Mouse (Mus musculus): Measurements from ENCODE around the gene Mef2b. TPM values are rescaled to one million over a fixed set of nuclear protein-coding genes. Genes with fewer than 3 reads are reported as not detected.
A peak's percentile ranks its signal among the peaks of the same experiment; 100 is the strongest.

Gene Mef2b
- polyA plus RNA-seq, 1 experiment from 2014 or later, result not detected

GRCm38 (mm10) chr8:70170748-70171147, 31.2 kb downstream of the Mef2b start:
- Histone ChIP-seq H3K27ac (ENCODE audit: low read depth, low read length) (no peak overlapping the region), H3K4me1 (replicated peaks; ENCODE audit: control insufficient read depth, insufficient read depth, low read length) (peaks cover 3% of the 10 kb centered on the region; the same call in 1 of the 2 replicates), H3K4me2 (replicated peaks; ENCODE audit: low read depth) (no peak overlapping the region), H3K9me3 (ENCODE audit: control insufficient read depth) (no peaks in the 10 kb centered on the region), H3K36me3 (ENCODE audit: control insufficient read depth, insufficient read depth) (no peaks in the 10 kb centered on the region), H3K27me3 (replicated peaks; ENCODE audit: control insufficient read depth, insufficient read depth, low read length) (peaks cover 4% of the 10 kb centered on the region; the same call in 1 of the 2 replicates), H3K9ac (ENCODE audit: low read depth, low read length) (no peak overlapping the region), H3K4me3 (ENCODE audit: low read depth, low read length) (no peak overlapping the region)
- no peak for ATAC-seq
- no peak for TF ChIP-seq CTCF (IDR thresholded peaks at IDR 0.05; ENCODE audit: low read depth)
- 57% methylated on average over 3 of the region's 3 CpGs for WGBS

DNA sequence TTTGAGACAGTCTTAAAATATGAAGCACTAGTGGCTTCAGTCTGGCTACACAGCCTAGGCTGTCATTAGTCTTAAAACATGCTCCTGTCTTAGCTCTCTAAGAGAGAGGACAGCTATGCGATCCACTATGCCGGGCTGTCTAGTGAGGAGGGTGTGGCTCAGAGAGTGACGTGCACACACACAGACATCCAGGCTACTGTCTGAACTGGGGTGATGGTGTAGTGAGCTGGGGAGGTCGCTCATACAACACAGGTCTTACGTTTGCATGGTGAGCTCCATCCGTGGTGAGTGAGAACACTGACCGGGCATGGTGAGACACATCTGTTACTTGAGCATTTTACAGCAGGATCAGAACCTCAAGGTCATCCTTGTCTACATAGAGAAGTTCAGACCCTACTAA, 31.7 kb downstream of the Mef2b start:
- Histone ChIP-seq H3K4me1 (replicated peaks; ENCODE audit: control insufficient read depth, insufficient read depth, low read length) (peaks cover 3% of the 10 kb centered on the region; the same call in 1 of the 2 replicates), H3K4me2 (replicated peaks; ENCODE audit: low read depth) (no peak overlapping the region), H3K9me3 (ENCODE audit: control insufficient read depth) (no peaks in the 10 kb centered on the region), H3K27ac (ENCODE audit: low read depth, low read length) (no peak overlapping the region), H3K27me3 (replicated peaks; ENCODE audit: control insufficient read depth, insufficient read depth, low read length) (no peaks in the 10 kb centered on the region; the same call in 1 of the 2 replicates), H3K9ac (ENCODE audit: low read depth, low read length) (no peak overlapping the region), H3K4me3 (ENCODE audit: low read depth, low read length) (no peak overlapping the region), H3K36me3 (ENCODE audit: control insufficient read depth, insufficient read depth) (no peaks in the 10 kb centered on the region)
- no peak for TF ChIP-seq CTCF (IDR thresholded peaks at IDR 0.05; ENCODE audit: low read depth)
- WGBS, result 55% methylated on average over 7 of the region's 7 CpGs
- ATAC-seq, result no peak

GRCm38 (mm10) chr8:70172043-70172681, 32.7 kb downstream of the Mef2b start, which contains the start of gene Tmem161a:
TSS of gene Tmem161a (plus strand) at chr8:70172356.
- H3K4me3 ChIP-seq (ENCODE audit: low read depth, low read length), result peak within 1 kb of the TSS; percentile 72
- 2% methylated on average over 27 of the region's 27 CpGs for WGBS
- H3K9ac ChIP-seq (ENCODE audit: low read depth, low read length), result peak within 1 kb of the TSS; percentile 70
- ATAC-seq, result peak; percentile 93
- TF ChIP-seq CTCF (IDR thresholded peaks at IDR 0.05; ENCODE audit: low read depth), result no peak
- peak within 1 kb of the TSS; percentile 69 for H3K4me2 ChIP-seq (replicated peaks; ENCODE audit: low read depth)
- peaks cover 6% of the 10 kb centered on the region for H3K36me3 ChIP-seq (ENCODE audit: control insufficient read depth, insufficient read depth)
- peaks cover 3% of the 10 kb centered on the region; the same call in 1 of the 2 replicates for H3K4me1 ChIP-seq (replicated peaks; ENCODE audit: control insufficient read depth, insufficient read depth, low read length)
- no peak within 1 kb of the TSS for H3K27ac ChIP-seq (ENCODE audit: low read depth, low read length)
- no peaks in the 10 kb centered on the region for H3K9me3 ChIP-seq (ENCODE audit: control insufficient read depth)
- no peaks in the 10 kb centered on the region; the same call in 1 of the 2 replicates for H3K27me3 ChIP-seq (replicated peaks; ENCODE audit: control insufficient read depth, insufficient read depth, low read length)

- Histone ChIP-seq H3K27ac (ENCODE audit: low read depth, low read length) (no peak overlapping the region), H3K4me1 (replicated peaks; ENCODE audit: control insufficient read depth, insufficient read depth, low read length) (peaks cover 3% of the 10 kb centered on the region; the same call in 1 of the 2 replicates), H3K9ac (ENCODE audit: low read depth, low read length) (no peak overlapping the region), H3K9me3 (ENCODE audit: control insufficient read depth) (no peaks in the 10 kb centered on the region), H3K4me3 (ENCODE audit: low read depth, low read length) (no peak overlapping the region), H3K36me3 (ENCODE audit: control insufficient read depth, insufficient read depth) (peaks cover 16% of the 10 kb centered on the region), H3K27me3 (replicated peaks; ENCODE audit: control insufficient read depth, insufficient read depth, low read length) (no peaks in the 10 kb centered on the region), H3K4me2 (replicated peaks; ENCODE audit: low read depth) (0 out of 2 replicates have a peak overlapping the region, but pooled peaks have one; percentile 69)
- no peak for TF ChIP-seq CTCF (IDR thresholded peaks at IDR 0.05; ENCODE audit: low read depth)
- ATAC-seq, result no peak
- WGBS, result 52% methylated on average over 5 of the region's 5 CpGs
These were observed 33.8 kb downstream of the Mef2b start for GRCm38 (mm10) chr8:70173320-70173719.

GRCm38 (mm10) chr8:70174079-70174478, 34.6 kb downstream of the Mef2b start:
- no peak for TF ChIP-seq CTCF (IDR thresholded peaks at IDR 0.05; ENCODE audit: low read depth)
- no peaks in the 10 kb centered on the region for H3K27me3 ChIP-seq (replicated peaks; ENCODE audit: control insufficient read depth, insufficient read depth, low read length)
- no peaks in the 10 kb centered on the region for H3K9me3 ChIP-seq (ENCODE audit: control insufficient read depth)
- no peak for ATAC-seq
- no peak overlapping the region for H3K4me2 ChIP-seq (replicated peaks; ENCODE audit: low read depth)
- no peak overlapping the region for H3K27ac ChIP-seq (ENCODE audit: low read depth, low read length)
- no peak overlapping the region for H3K9ac ChIP-seq (ENCODE audit: low read depth, low read length)
- peaks cover 3% of the 10 kb centered on the region; the same call in 1 of the 2 replicates for H3K4me1 ChIP-seq (replicated peaks; ENCODE audit: control insufficient read depth, insufficient read depth, low read length)
- no peak overlapping the region for H3K4me3 ChIP-seq (ENCODE audit: low read depth, low read length)
- peaks cover 23% of the 10 kb centered on the region for H3K36me3 ChIP-seq (ENCODE audit: control insufficient read depth, insufficient read depth)
- WGBS, result 82% methylated on average over 7 of the region's 7 CpGs

GRCm38 (mm10) chr8:70178231-70178630, 38.7 kb downstream of the Mef2b start:
- WGBS, result 91% methylated on average over 2 of the region's 2 CpGs
- no peak for ATAC-seq
- H3K4me3 ChIP-seq (ENCODE audit: low read depth, low read length), result no peak overlapping the region
- no peaks in the 10 kb centered on the region for H3K4me1 ChIP-seq (replicated peaks; ENCODE audit: control insufficient read depth, insufficient read depth, low read length)
- H3K36me3 ChIP-seq (ENCODE audit: control insufficient read depth, insufficient read depth), result peaks cover 49% of the 10 kb centered on the region
- no peak for TF ChIP-seq CTCF (IDR thresholded peaks at IDR 0.05; ENCODE audit: low read depth)
- H3K9ac ChIP-seq (ENCODE audit: low read depth, low read length), result no peak overlapping the region
- no peaks in the 10 kb centered on the region for H3K27me3 ChIP-seq (replicated peaks; ENCODE audit: control insufficient read depth, insufficient read depth, low read length)
- H3K27ac ChIP-seq (ENCODE audit: low read depth, low read length), result no peak overlapping the region
- no peak overlapping the region for H3K4me2 ChIP-seq (replicated peaks; ENCODE audit: low read depth)
- H3K9me3 ChIP-seq (ENCODE audit: control insufficient read depth), result no peaks in the 10 kb centered on the region
